Mouse (Mus musculus) heart, postnatal 0 days (tissue): ENCODE data around the gene Dusp11. TPM values are rescaled to one million over a fixed set of nuclear protein-coding genes. Genes with fewer than 3 reads are reported as not detected.
"Not testable (repeated sequence)": the region's sequence is repeated elsewhere in the genome, so short reads cannot be mapped to it uniquely, and the experiment has no call there.

Source experiments
- ATAC-seq: fragments of 200-750 bp; cut with Nextera tagmentation; 2 replicates; pipeline ENCODE4 v1.8.0; 2017; ENCODE audit warnings: low read depth, moderate number of reproducible peaks, moderate library complexity; ENCODE audit not compliant: insufficient read depth
- DNase-seq: peaks from one replicate; pipeline ENCODE4 v3.0.0-alpha.2; 2016; ENCODE audit warnings: low spot score
- H3K27ac ChIP-seq: fragments of 300-500 bp; sonication (generic); 2 replicates; pipeline ENCODE4 v1.5.1; 2014; ENCODE audit warnings: low read depth, mild to moderate bottlenecking
- H3K27me3 ChIP-seq: fragments of 300-500 bp; sonication (generic); 2 replicates; pipeline ENCODE4 v1.6.1; 2014; ENCODE audit warnings: low read length, mixed read lengths; ENCODE audit not compliant: control insufficient read depth, insufficient read depth
- H3K36me3 ChIP-seq: fragments of 300-500 bp; sonication (generic); replicated peaks from 2 replicates; pipeline ENCODE4 v1.6.1; 2014; ENCODE audit warnings: low read length, mixed read lengths; ENCODE audit not compliant: control insufficient read depth, insufficient read depth
- H3K4me1 ChIP-seq: fragments of 300-500 bp; sonication (generic); 2 replicates; pipeline ENCODE4 v1.6.1; 2014; ENCODE audit warnings: antibody characterized with exemption; ENCODE audit not compliant: control insufficient read depth, insufficient read depth
- H3K4me2 ChIP-seq: fragments of 300-500 bp; sonication (generic); 2 replicates; pipeline ENCODE4 v1.6.1; 2014; ENCODE audit warnings: low read depth, mild to moderate bottlenecking, low read length, moderate library complexity
- H3K4me3 ChIP-seq: fragments of 300-500 bp; sonication (generic); 2 replicates; pipeline ENCODE4 v1.5.1; 2014; ENCODE audit warnings: low read depth, low read length
- H3K9ac ChIP-seq: fragments of 300-500 bp; sonication (generic); replicated peaks from 2 replicates; pipeline ENCODE4 v1.6.1; 2014; ENCODE audit warnings: low read depth, low read length, mixed read lengths
- H3K9me3 ChIP-seq: fragments of 300-500 bp; sonication (generic); replicated peaks from 2 replicates; pipeline ENCODE4 v1.6.1; 2016; ENCODE audit warnings: low read length; ENCODE audit not compliant: control insufficient read depth
- CTCF ChIP-seq: IDR thresholded peaks from 2 replicates; pipeline ENCODE4 v1.5.1; 2016; ENCODE audit warnings: antibody characterized with exemption, control low read depth, low read depth
- EP300 ChIP-seq: IDR thresholded peaks from 2 replicates; pipeline ENCODE4 v1.6.1; 2016; ENCODE audit warnings: antibody characterized with exemption, low read depth
- WGBS: fragments of 180-500 bp; shearing (Covaris S2); extraction: QIAGEN DNeasy Blood & Tissue Kit; methylation state at CpG from one replicate; pipeline ENCODE4 v1.1.7; 2014; 5-methylcytosine and 5-hydroxymethylcytosine counted together
- polyA plus RNA-seq: library from polyadenylated mRNA; unstranded; fragments of >200 nt; fragmentation: Nextera tagmentation; extraction: Ambion mirVana; gene quantifications from 2 replicates; pipeline ENCODE4 v1.2.1, GENCODE M21; 2015
- total RNA-seq: library from RNA; depleted of rRNA; stranded (reverse); fragments of >200 nt; gene quantifications from 2 replicates; pipeline ENCODE4 v1.2.3, GENCODE M21; 2014; ENCODE audit warnings: low replicate concordance

Dusp11 gene
- total and polyA plus RNA-seq, 2 experiments from 2014 or later: 27.7 to 39.1 TPM

DNA sequence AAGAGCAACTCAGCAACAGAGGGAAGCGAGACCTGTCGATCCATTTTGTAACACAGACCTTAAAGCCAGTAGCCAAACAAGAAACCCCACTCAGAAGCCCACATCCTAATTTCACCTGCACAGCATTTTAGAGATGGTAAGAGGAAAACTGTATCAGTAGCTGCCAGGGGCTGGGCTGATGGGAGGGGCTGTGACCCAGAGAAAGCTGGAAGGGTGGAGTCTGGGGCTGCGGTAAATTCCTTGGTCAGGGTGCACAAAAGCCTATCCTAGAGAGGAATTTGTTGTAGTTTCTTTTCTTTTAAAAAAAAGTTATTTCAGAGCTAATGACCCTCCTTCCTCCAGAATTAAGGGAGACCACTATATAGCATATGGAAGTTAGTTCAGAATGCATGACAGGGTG lies 19.0 kb downstream of the Dusp11 start:
- no peak for DNase-seq
- H3K27ac ChIP-seq: no peak overlapping the region
- WGBS: 88% methylated on average over 3 of the region's 3 CpGs

DNA sequence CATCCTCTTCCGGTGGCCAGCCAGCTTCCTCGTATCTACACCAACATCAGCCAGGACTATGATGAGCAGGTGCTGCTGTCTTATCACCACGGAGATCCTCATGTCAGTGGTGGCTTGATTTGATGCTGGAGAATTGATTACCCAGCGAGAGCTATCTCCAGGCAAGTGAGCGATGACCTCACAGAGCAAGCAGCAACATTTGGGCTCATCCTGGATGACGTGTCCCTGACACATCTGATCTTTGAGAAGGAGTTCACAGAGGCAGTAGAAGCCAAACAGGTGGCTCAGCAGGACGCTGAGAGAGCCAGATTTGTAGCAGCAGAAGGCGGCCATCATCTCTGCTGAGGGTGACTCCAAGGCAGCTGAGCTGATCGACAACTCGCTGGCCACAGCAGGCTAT lies 22.8 kb downstream of the Dusp11 start:
- ATAC-seq: no peak
- H3K4me3 ChIP-seq: no peak overlapping the region
- 59% methylated on average over 10 of the region's 10 CpGs for WGBS

More for the DNA sequence above, 19.0 kb downstream of the Dusp11 start:
- Histone ChIP-seq H3K27me3 (no peaks in the 10 kb centered on the region), H3K4me3 (no peak overlapping the region), H3K4me1 (0 out of 2 replicates have a peak, but pooled peaks cover 3% of the 10 kb centered on the region), H3K4me2 (no peak overlapping the region), H3K36me3 (peaks cover 46% of the 10 kb centered on the region), H3K9ac (no peak overlapping the region), H3K9me3 (no peaks in the 10 kb centered on the region)
- no peak for TF ChIP-seq CTCF
- TF ChIP-seq EP300: no peak
- ATAC-seq: no peak

DNA sequence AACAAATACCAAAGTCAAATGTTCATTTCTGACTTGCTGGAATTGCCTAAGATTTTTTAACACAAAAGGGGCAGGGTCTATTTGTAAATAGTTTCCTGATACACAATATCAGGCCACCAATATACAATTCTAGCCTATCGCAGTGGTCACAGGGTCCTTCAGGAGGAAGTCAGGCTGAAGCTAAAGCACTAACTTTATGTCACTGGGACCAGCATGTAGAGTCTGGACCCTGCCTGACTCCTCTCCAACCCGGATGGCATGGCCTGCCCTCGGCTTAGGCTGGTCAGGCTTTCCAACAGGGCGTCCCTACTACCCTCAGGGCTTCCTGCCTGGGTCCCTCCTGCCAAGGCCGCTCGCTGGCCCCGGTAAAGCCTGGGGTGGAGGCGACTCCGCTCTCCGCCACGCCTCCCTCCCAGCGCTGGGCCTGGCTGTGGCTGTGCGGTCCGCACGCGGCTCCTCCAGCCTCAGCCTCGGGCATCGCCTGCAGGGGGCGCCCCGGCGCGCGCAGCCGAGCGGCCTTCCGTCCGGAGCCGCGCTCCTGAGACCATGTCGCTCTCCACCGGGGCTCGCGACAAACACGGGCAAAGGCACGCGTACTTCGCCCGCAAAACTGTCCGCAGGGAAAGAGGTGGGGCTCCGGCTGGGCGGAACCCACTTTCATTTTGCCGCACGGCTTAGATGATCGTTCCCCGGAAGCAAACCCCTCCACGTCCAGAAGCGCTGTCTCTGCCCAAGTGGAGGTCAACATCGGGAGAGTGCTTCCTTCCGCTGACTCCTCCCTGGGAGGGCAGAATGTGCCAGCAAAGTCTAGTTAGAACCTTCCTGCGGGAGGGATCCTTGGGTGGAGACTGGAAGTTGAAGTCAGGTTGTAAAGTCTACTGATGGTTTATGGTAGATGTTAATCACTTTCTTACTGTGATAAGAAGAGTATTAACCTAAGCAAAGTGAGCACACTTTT lies 24.7 kb downstream of the Dusp11 start:
- H3K36me3 ChIP-seq, H3K4me1 ChIP-seq, H3K9me3 ChIP-seq, H3K27me3 ChIP-seq: not testable (repeated sequence)
- Histone ChIP-seq H3K27ac (peak overlapping the region; percentile 76), H3K9ac (peak overlapping the region; percentile 42), H3K4me3 (peak overlapping the region; percentile 59), H3K4me2 (peak overlapping the region; percentile 61)
- peak; percentile 94 for ATAC-seq
- DNase-seq: peak; percentile 89
- WGBS: 1% methylated on average over 44 of the region's 50 CpGs
- TF ChIP-seq CTCF: peak; percentile 35

More for the DNA sequence above, 22.8 kb downstream of the Dusp11 start:
- H3K4me1 ChIP-seq: peaks cover 6% of the 10 kb centered on the region; the same call in 1 of the 2 replicates
- TF ChIP-seq CTCF (no peak), EP300 (no peak)
- no peak overlapping the region for H3K4me2 ChIP-seq
- DNase-seq: no peak
- peaks cover 8% of the 10 kb centered on the region for H3K36me3 ChIP-seq
- H3K9ac ChIP-seq: no peak overlapping the region
- no peak overlapping the region for H3K27ac ChIP-seq
- H3K9me3 ChIP-seq: no peaks in the 10 kb centered on the region
- H3K27me3 ChIP-seq: no peaks in the 10 kb centered on the region

DNA sequence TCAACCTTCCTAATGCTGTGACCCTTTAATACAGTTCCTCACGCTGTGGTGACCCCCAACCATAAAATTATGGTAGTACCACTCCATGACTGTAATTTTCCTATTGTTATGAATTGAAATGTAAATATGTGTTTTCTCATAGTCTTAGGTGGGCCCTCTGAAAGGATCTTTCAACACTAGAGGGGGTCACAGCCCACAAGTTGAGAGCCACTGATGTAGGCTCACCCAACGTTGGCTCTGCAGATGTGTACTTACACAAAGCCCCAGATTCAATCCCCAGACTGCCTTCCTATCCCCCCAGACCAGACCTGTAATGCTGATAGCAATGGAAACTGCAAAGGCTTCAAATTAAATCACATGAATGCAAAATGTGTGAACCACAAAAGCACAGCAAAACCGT lies 25.8 kb downstream of the Dusp11 start:
- Histone ChIP-seq H3K36me3 (no peaks in the 10 kb centered on the region), H3K9me3 (no peaks in the 10 kb centered on the region), H3K4me3 (no peak overlapping the region), H3K4me1 (peaks cover 6% of the 10 kb centered on the region; the same call in 1 of the 2 replicates), H3K27ac (no peak overlapping the region), H3K9ac (no peak overlapping the region), H3K4me2 (no peak overlapping the region), H3K27me3 (no peaks in the 10 kb centered on the region)
- 67% methylated on average over 3 of the region's 3 CpGs for WGBS
- TF ChIP-seq EP300: no peak
- no peak for TF ChIP-seq CTCF
- DNase-seq: no peak
- ATAC-seq: no peak

DNA sequence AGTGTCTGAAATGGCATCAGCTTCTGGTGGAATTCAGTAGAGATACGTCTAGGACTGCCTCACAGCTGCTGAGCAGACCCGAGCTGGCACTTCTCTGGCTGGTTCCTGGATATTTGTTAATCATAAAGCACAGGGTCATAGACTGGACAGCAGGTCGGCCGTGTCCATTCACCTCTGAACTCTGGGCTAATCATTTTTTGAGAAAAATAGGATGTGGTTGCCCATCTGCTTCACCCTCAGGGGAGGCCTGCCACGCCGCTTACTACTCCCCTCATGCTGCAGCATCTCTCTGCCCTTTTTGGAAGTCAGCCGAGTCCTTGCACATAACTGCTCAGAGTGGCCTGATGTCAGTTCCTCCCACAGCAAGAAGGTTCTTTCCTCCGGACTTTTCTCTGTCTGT lies 27.4 kb downstream of the Dusp11 start:
- no peak for ATAC-seq
- 68% methylated on average over 8 of the region's 8 CpGs for WGBS

More for the DNA sequence above, 27.4 kb downstream of the Dusp11 start:
- Histone ChIP-seq H3K27ac (no peak overlapping the region), H3K36me3 (peaks cover 11% of the 10 kb centered on the region; the same call in 1 of the 2 replicates), H3K9ac (no peak overlapping the region), H3K4me2 (no peak overlapping the region), H3K4me1 (peaks cover 6% of the 10 kb centered on the region; the same call in 1 of the 2 replicates), H3K4me3 (no peak overlapping the region), H3K27me3 (no peaks in the 10 kb centered on the region), H3K9me3 (no peaks in the 10 kb centered on the region)
- DNase-seq: no peak
- TF ChIP-seq CTCF (no peak), EP300 (no peak)
